Mouse (Mus musculus): ENCODE measurements around the gene Elavl1.

GRCm38 (mm10) chr8:4318124-4318523, 7.1 kb downstream of the Elavl1 start:
- TF ChIP-seq POLR2A (IDR thresholded peaks at IDR 0.05; ENCODE audit: control insufficient read depth, low read depth, low read length) = no peak
- no peak for TF ChIP-seq CTCF (IDR thresholded peaks at IDR 0.05; ENCODE audit: control insufficient read depth, insufficient read depth, insufficient replicate concordance, low read depth, low read length)
